Mouse (Mus musculus) large intestine, adult 2 months (tissue): ENCODE data around the gene Ahcy. TPM values are rescaled to one million over a fixed set of nuclear protein-coding genes. Genes with fewer than 3 reads are reported as not detected.
"Not testable (repeated sequence)": the region's sequence is repeated elsewhere in the genome, so short reads cannot be mapped to it uniquely, and the experiment has no call there.

Experiments used
- DNase-seq: peaks from one replicate; pipeline ENCODE4 v3.0.0-alpha.2; 2012; ENCODE audit warnings: low read depth, low spot score
- WGBS: fragments of 180-500 bp; shearing (Covaris S2); methylation state at CpG from one replicate; pipeline ENCODE4 v1.1.7; 2018; 5-methylcytosine and 5-hydroxymethylcytosine counted together
- polyA plus RNA-seq: library from polyadenylated mRNA; depleted of rRNA; stranded (reverse); fragments of >200 nt; gene quantifications from 2 replicates; pipeline ENCODE4 v1.2.3, GENCODE M21; 2012; rRNA removed

Ahcy gene
- polyA plus RNA-seq, 1 experiment, result 139 TPM

GRCm38 (mm10) chr2:155032938-155033710, 41.2 kb downstream of the Ahcy start:
- 34% methylated on average over 19 of the region's 19 CpGs for WGBS
- no peak for DNase-seq

GRCm38 (mm10) chr2:155030831-155031230, 43.5 kb downstream of the Ahcy start:
- DNase-seq, result no peak
- WGBS, result 59% methylated on average over 7 of the region's 7 CpGs

GRCm38 (mm10) chr2:155020247-155020826, 54.0 kb downstream of the Ahcy start:
- 58% methylated on average over 20 of the region's 20 CpGs for WGBS
- not testable (repeated sequence) for DNase-seq

- under 1% methylated on average over 22 of the region's 22 CpGs for WGBS
These were observed 54.6 kb downstream of the Ahcy start for GRCm38 (mm10) chr2:155019673-155020072.

GRCm38 (mm10) chr2:155018762-155019641, 55.3 kb downstream of the Ahcy start:
- DNase-seq, result peak; percentile 25
- WGBS, result under 1% methylated on average over 38 of the region's 38 CpGs

More at GRCm38 (mm10) chr2:155019673-155020072, 54.6 kb downstream of the Ahcy start:
- DNase-seq, result peak; percentile 97

- 5% methylated on average over 24 of the region's 26 CpGs for WGBS
- not testable (repeated sequence) for DNase-seq
These were observed 56.0 kb downstream of the Ahcy start, which contains the start of gene Gm14226 for GRCm38 (mm10) chr2:155018251-155018755. Gene Gm14226 (plus strand): TSS chr2:155018266.

- 45% methylated on average over 8 of the region's 9 CpGs for WGBS
- not testable (repeated sequence) for DNase-seq
These were observed 57.5 kb downstream of the Ahcy start for GRCm38 (mm10) chr2:155016751-155017150.

GRCm38 (mm10) chr2:155012991-155013390, 61.3 kb downstream of the Ahcy start:
- 94% methylated on average over 6 of the region's 6 CpGs for WGBS
- no peak for DNase-seq

GRCm38 (mm10) chr2:155011086-155011656, 63.1 kb downstream of the Ahcy start:
- no peak for DNase-seq
- 73% methylated on average over 3 of the region's 3 CpGs for WGBS

Other genes starting within 250 kb of the Ahcy start
- gene Eif2s2, start 181.6 kb downstream of the Ahcy start, polyA plus RNA-seq, result 14.7 and 21.1 TPM in 2 replicates
- gene Gm14226, start 56.2 kb downstream of the Ahcy start, polyA plus RNA-seq, result 0.04 and 0.05 TPM in 2 replicates
- gene Itch, start 59.0 kb upstream of the Ahcy start, polyA plus RNA-seq, result 13.9 and 19.6 TPM in 2 replicates
- 256 and 262 TPM in 2 replicates for gene Dynlrb1, start 162.0 kb upstream of the Ahcy start, polyA plus RNA-seq
- gene Map1lc3a, start 201.8 kb upstream of the Ahcy start, polyA plus RNA-seq, result 75.9 and 92.6 TPM in 2 replicates